Mouse (Mus musculus) limb, embryonic 13.5 days (tissue): ENCODE measurements around the gene Xirp1. TPM values are rescaled to one million over a fixed set of nuclear protein-coding genes. Genes with fewer than 3 reads are reported as not detected.
A peak's percentile ranks its signal among the peaks of the same experiment; 100 is the strongest.

Experiments used
- ATAC-seq: fragments of 200-750 bp; cut with Nextera tagmentation; 2 replicates; pipeline ENCODE4 v1.8.0; 2017; ENCODE audit warnings: low read depth, moderate number of reproducible peaks, moderate TSS enrichment; ENCODE audit not compliant: low FRiP score
- H3K27ac ChIP-seq: fragments of 300-500 bp; sonication (generic); 2 replicates; pipeline ENCODE4 v1.5.1; 2015; ENCODE audit warnings: inconsistent platforms, mild to moderate bottlenecking, moderate library complexity
- H3K27me3 ChIP-seq: fragments of 300-500 bp; sonication (generic); 2 replicates; pipeline ENCODE4 v1.6.1; 2015; ENCODE audit warnings: mild to moderate bottlenecking, inconsistent platforms
- H3K36me3 ChIP-seq: fragments of 300-500 bp; sonication (generic); 2 replicates; pipeline ENCODE4 v1.6.1; 2015; ENCODE audit warnings: inconsistent platforms, mild to moderate bottlenecking, moderate library complexity
- H3K4me1 ChIP-seq: fragments of 300-500 bp; sonication (generic); 2 replicates; pipeline ENCODE4 v1.6.1; 2015; ENCODE audit warnings: inconsistent platforms
- H3K4me2 ChIP-seq: fragments of 300-500 bp; sonication (generic); replicated peaks from 2 replicates; pipeline ENCODE4 v1.6.1; 2015; ENCODE audit warnings: inconsistent platforms, mild to moderate bottlenecking, moderate library complexity
- H3K4me3 ChIP-seq: fragments of 300-500 bp; sonication (generic); 2 replicates; pipeline ENCODE4 v1.5.1; 2015; ENCODE audit warnings: moderate library complexity, mild to moderate bottlenecking, inconsistent platforms
- H3K9ac ChIP-seq: fragments of 300-500 bp; sonication (generic); 2 replicates; pipeline ENCODE4 v1.6.1; 2015; ENCODE audit warnings: mild to moderate bottlenecking, inconsistent platforms
- H3K9me3 ChIP-seq: fragments of 300-500 bp; sonication (generic); 2 replicates; pipeline ENCODE4 v1.6.1; 2016; ENCODE audit warnings: inconsistent platforms
- WGBS: fragments of 180-500 bp; shearing (Covaris S2); methylation state at CpG from one replicate; pipeline ENCODE4 v1.1.7; 2015; 5-methylcytosine and 5-hydroxymethylcytosine counted together
- polyA plus RNA-seq: library from polyadenylated mRNA; unstranded; fragments of >200 nt; fragmentation: Nextera tagmentation; extraction: Ambion mirVana; gene quantifications from 2 replicates; pipeline ENCODE4 v1.2.1, GENCODE M21; 2015

The Xirp1 gene
- polyA plus RNA-seq, 1 experiment from 2014 or later, result 1.0 TPM

GRCm38 (mm10) chr9:120001945-120002725 lies 21.3 kb downstream of the Xirp1 start:
- Histone ChIP-seq H3K4me2 (peak overlapping the region; percentile 69), H3K4me1 (peaks cover 17% of the 10 kb centered on the region), H3K9me3 (no peaks in the 10 kb centered on the region), H3K4me3 (peak overlapping the region; percentile 44), H3K27ac (peak overlapping the region; percentile 65; the same call in 1 of the 2 replicates), H3K36me3 (no peaks in the 10 kb centered on the region), H3K27me3 (no peaks in the 10 kb centered on the region), H3K9ac (peak overlapping the region; percentile 65)
- 9% methylated on average over 31 of the region's 31 CpGs for WGBS
- peak; percentile 94 for ATAC-seq

GRCm38 (mm10) chr9:120000761-120001160 lies 22.6 kb downstream of the Xirp1 start:
- H3K36me3 ChIP-seq, result no peaks in the 10 kb centered on the region
- H3K4me2 ChIP-seq, result no peak overlapping the region
- no peaks in the 10 kb centered on the region for H3K27me3 ChIP-seq
- no peak for ATAC-seq
- WGBS, result 76% methylated on average over 5 of the region's 5 CpGs
- peaks cover 12% of the 10 kb centered on the region for H3K4me1 ChIP-seq
- H3K9ac ChIP-seq, result no peak overlapping the region
- H3K4me3 ChIP-seq, result no peak overlapping the region
- no peaks in the 10 kb centered on the region for H3K9me3 ChIP-seq
- H3K27ac ChIP-seq, result no peak overlapping the region

GRCm38 (mm10) chr9:119999636-120000035 lies 23.8 kb downstream of the Xirp1 start:
- Histone ChIP-seq H3K36me3 (no peaks in the 10 kb centered on the region), H3K9me3 (no peaks in the 10 kb centered on the region), H3K4me3 (no peak overlapping the region), H3K27me3 (no peaks in the 10 kb centered on the region), H3K9ac (no peak overlapping the region), H3K4me2 (no peak overlapping the region), H3K4me1 (peaks cover 11% of the 10 kb centered on the region), H3K27ac (no peak overlapping the region)
- ATAC-seq, result no peak
- 83% methylated on average over 6 of the region's 6 CpGs for WGBS

GRCm38 (mm10) chr9:119998776-119999175 lies 24.6 kb downstream of the Xirp1 start:
- WGBS, result 85% methylated on average over 1 of the region's 1 CpGs
- H3K27me3 ChIP-seq, result no peaks in the 10 kb centered on the region
- H3K9me3 ChIP-seq, result no peaks in the 10 kb centered on the region
- ATAC-seq, result no peak
- no peaks in the 10 kb centered on the region for H3K36me3 ChIP-seq
- no peak overlapping the region for H3K9ac ChIP-seq
- H3K4me1 ChIP-seq, result peaks cover 11% of the 10 kb centered on the region
- H3K27ac ChIP-seq, result no peak overlapping the region
- H3K4me3 ChIP-seq, result no peak overlapping the region
- no peak overlapping the region for H3K4me2 ChIP-seq

- ATAC-seq, result no peak
- Histone ChIP-seq H3K27ac (no peak overlapping the region), H3K4me3 (no peak overlapping the region), H3K9ac (no peak overlapping the region), H3K36me3 (no peaks in the 10 kb centered on the region), H3K27me3 (peaks cover 10% of the 10 kb centered on the region; the same call in 1 of the 2 replicates), H3K4me2 (no peak overlapping the region), H3K4me1 (no peaks in the 10 kb centered on the region), H3K9me3 (no peaks in the 10 kb centered on the region)
- WGBS, result 79% methylated on average over 4 of the region's 4 CpGs
Measured at GRCm38 (mm10) chr9:119996080-119996479, 27.3 kb downstream of the Xirp1 start.

- ATAC-seq, result no peak
- Histone ChIP-seq H3K4me1 (no peaks in the 10 kb centered on the region), H3K27ac (no peak overlapping the region), H3K4me3 (no peak overlapping the region), H3K9ac (no peak overlapping the region), H3K36me3 (no peaks in the 10 kb centered on the region), H3K4me2 (no peak overlapping the region), H3K9me3 (no peaks in the 10 kb centered on the region), H3K27me3 (peaks cover 10% of the 10 kb centered on the region; the same call in 1 of the 2 replicates)
- 75% methylated on average over 7 of the region's 7 CpGs for WGBS
Measured at GRCm38 (mm10) chr9:119994207-119994606, 29.2 kb downstream of the Xirp1 start.

GRCm38 (mm10) chr9:119993092-119993844 lies 30.1 kb downstream of the Xirp1 start:
- Histone ChIP-seq H3K36me3 (no peaks in the 10 kb centered on the region), H3K4me2 (no peak overlapping the region), H3K4me1 (no peaks in the 10 kb centered on the region), H3K4me3 (no peak overlapping the region), H3K27ac (no peak overlapping the region), H3K27me3 (peaks cover 10% of the 10 kb centered on the region; the same call in 1 of the 2 replicates), H3K9me3 (no peaks in the 10 kb centered on the region), H3K9ac (no peak overlapping the region)
- ATAC-seq, result no peak
- 78% methylated on average over 10 of the region's 10 CpGs for WGBS

- no peak for ATAC-seq
- WGBS, result 24% methylated on average over 5 of the region's 5 CpGs
- H3K4me1 ChIP-seq, result 0 out of 2 replicates have a peak, but pooled peaks cover under 1% of the 10 kb centered on the region
- H3K27me3 ChIP-seq, result peaks cover 10% of the 10 kb centered on the region; the same call in 1 of the 2 replicates
- no peak overlapping the region for H3K9ac ChIP-seq
- no peaks in the 10 kb centered on the region for H3K9me3 ChIP-seq
- no peak overlapping the region for H3K4me3 ChIP-seq
- H3K27ac ChIP-seq, result no peak overlapping the region
- H3K36me3 ChIP-seq, result no peaks in the 10 kb centered on the region
- H3K4me2 ChIP-seq, result no peak overlapping the region
Measured at GRCm38 (mm10) chr9:119991310-119991709, 32.1 kb downstream of the Xirp1 start.

- no peak overlapping the region for H3K9ac ChIP-seq
- no peak overlapping the region for H3K4me3 ChIP-seq
- WGBS, result 32% methylated on average over 7 of the region's 7 CpGs
- H3K36me3 ChIP-seq, result no peaks in the 10 kb centered on the region
- no peaks in the 10 kb centered on the region for H3K9me3 ChIP-seq
- ATAC-seq, result no peak
- H3K27ac ChIP-seq, result no peak overlapping the region
- H3K4me2 ChIP-seq, result no peak overlapping the region
- H3K27me3 ChIP-seq, result peaks cover 10% of the 10 kb centered on the region; the same call in 1 of the 2 replicates
- peaks cover 16% of the 10 kb centered on the region for H3K4me1 ChIP-seq
Measured at GRCm38 (mm10) chr9:119988304-119988703, 35.1 kb downstream of the Xirp1 start.

- 58% methylated on average over 10 of the region's 10 CpGs for WGBS
- peak overlapping the region; percentile 72 for H3K27ac ChIP-seq
- H3K9me3 ChIP-seq, result no peaks in the 10 kb centered on the region
- H3K9ac ChIP-seq, result 0 out of 2 replicates have a peak overlapping the region, but pooled peaks have one; percentile 43
- H3K27me3 ChIP-seq, result no peaks in the 10 kb centered on the region
- ATAC-seq, result no peak
- H3K4me3 ChIP-seq, result no peak overlapping the region
- H3K4me2 ChIP-seq, result no peak overlapping the region
- H3K36me3 ChIP-seq, result no peaks in the 10 kb centered on the region
- peaks cover 39% of the 10 kb centered on the region for H3K4me1 ChIP-seq
Measured at GRCm38 (mm10) chr9:119985881-119986574, 37.4 kb downstream of the Xirp1 start.

- Histone ChIP-seq H3K4me1 (peaks cover 51% of the 10 kb centered on the region), H3K4me2 (peak within 1 kb of the TSS; percentile 99), H3K9ac (peak within 1 kb of the TSS; percentile 76), H3K4me3 (peak within 1 kb of the TSS; percentile 70), H3K27me3 (no peaks in the 10 kb centered on the region), H3K27ac (peak within 1 kb of the TSS; percentile 56), H3K36me3 (no peaks in the 10 kb centered on the region), H3K9me3 (no peaks in the 10 kb centered on the region)
- WGBS, result 14% methylated on average over 14 of the region's 14 CpGs
- ATAC-seq, result no peak
Measured at GRCm38 (mm10) chr9:119984536-119985011, 38.8 kb downstream of the Xirp1 start, which contains the start of gene Csrnp1. Gene Csrnp1 (minus strand): TSS chr9:119984658.
